Mouse (Mus musculus) intestine, embryonic 16.5 days (tissue): ENCODE measurements around the gene Knop1. TPM values are rescaled to one million over a fixed set of nuclear protein-coding genes. Genes with fewer than 3 reads are reported as not detected.
A peak's percentile ranks its signal among the peaks of the same experiment; 100 is the strongest.

Source experiments
- ATAC-seq: fragments of 200-750 bp; cut with Nextera tagmentation; 2 replicates; pipeline ENCODE4 v1.8.0; 2017; ENCODE audit warnings: moderate TSS enrichment, moderate library complexity
- H3K27ac ChIP-seq: fragments of 300-500 bp; sonication (generic); 2 replicates; pipeline ENCODE4 v1.5.1; 2014; ENCODE audit warnings: mild to moderate bottlenecking, low read length
- H3K27me3 ChIP-seq: fragments of 300-500 bp; sonication (generic); replicated peaks from 2 replicates; pipeline ENCODE4 v1.6.1; 2014; ENCODE audit warnings: low read length, control low read depth, mixed read lengths; ENCODE audit not compliant: control insufficient read depth, insufficient read depth
- H3K36me3 ChIP-seq: fragments of 300-500 bp; sonication (generic); 2 replicates; pipeline ENCODE4 v1.6.1; 2014; ENCODE audit warnings: low read length, control low read depth; ENCODE audit not compliant: control insufficient read depth, insufficient read depth
- H3K4me1 ChIP-seq: fragments of 300-500 bp; sonication (generic); 2 replicates; pipeline ENCODE4 v1.6.1; 2014; ENCODE audit warnings: low read length, control low read depth, mixed read lengths; ENCODE audit not compliant: control insufficient read depth, insufficient read depth
- H3K4me2 ChIP-seq: fragments of 300-500 bp; sonication (generic); 2 replicates; pipeline ENCODE4 v1.6.1; 2014; ENCODE audit warnings: low read depth, low read length, control low read depth
- H3K4me3 ChIP-seq: fragments of 300-500 bp; sonication (generic); 2 replicates; pipeline ENCODE4 v1.5.1; 2014; ENCODE audit warnings: mild to moderate bottlenecking, low read length
- H3K9ac ChIP-seq: fragments of 300-500 bp; sonication (generic); 2 replicates; pipeline ENCODE4 v1.6.1; 2014; ENCODE audit warnings: low read depth, low read length
- H3K9me3 ChIP-seq: fragments of 300-500 bp; sonication (generic); 2 replicates; pipeline ENCODE4 v1.6.1; 2016; ENCODE audit warnings: low read length, control low read depth; ENCODE audit not compliant: control insufficient read depth
- WGBS: fragments of 180-500 bp; shearing (Covaris S2); extraction: QIAGEN DNeasy Blood & Tissue Kit; methylation state at CpG from one replicate; pipeline ENCODE4 v1.1.7; 2014; 5-methylcytosine and 5-hydroxymethylcytosine counted together
- polyA plus RNA-seq: library from polyadenylated mRNA; unstranded; fragments of >200 nt; fragmentation: Nextera tagmentation; extraction: Ambion mirVana; gene quantifications from 2 replicates; pipeline ENCODE4 v1.2.1, GENCODE M21; 2015

The Knop1 gene
- polyA plus RNA-seq, 1 experiment from 2014 or later: 77.7 TPM

- no peak overlapping the region for H3K4me2 ChIP-seq
- H3K27ac ChIP-seq: no peak overlapping the region
- H3K27me3 ChIP-seq: no peaks in the 10 kb centered on the region
- WGBS: 86% methylated on average over 8 of the region's 8 CpGs
- no peaks in the 10 kb centered on the region for H3K4me1 ChIP-seq
- H3K9me3 ChIP-seq: no peaks in the 10 kb centered on the region
- peaks cover 8% of the 10 kb centered on the region; the same call in 1 of the 2 replicates for H3K36me3 ChIP-seq
- ATAC-seq: peak; percentile 59
- H3K9ac ChIP-seq: no peak overlapping the region
- no peak overlapping the region for H3K4me3 ChIP-seq
These were observed 62.2 kb downstream of the Knop1 start for GRCm38 (mm10) chr7:118793899-118794298.

Other genes with a start within 250 kb of the Knop1 start
- 130 and 134 TPM in 2 replicates for gene Gde1, start 150.5 kb downstream of the Knop1 start, polyA plus RNA-seq
- gene Ccp110, start 143.7 kb downstream of the Knop1 start, polyA plus RNA-seq: 9.1 and 9.9 TPM in 2 replicates
- 85.8 and 95.4 TPM in 2 replicates for gene Vps35l, start 116.0 kb downstream of the Knop1 start, polyA plus RNA-seq
- 1.5 and 1.7 TPM in 2 replicates for gene Iqck, start 502 bp downstream of the Knop1 start, polyA plus RNA-seq
- 2.6 and 2.8 TPM in 2 replicates for gene Gprc5b, start 139.0 kb upstream of the Knop1 start, polyA plus RNA-seq